Mouse (Mus musculus): ENCODE measurements around the gene Pibf1.

DNA sequence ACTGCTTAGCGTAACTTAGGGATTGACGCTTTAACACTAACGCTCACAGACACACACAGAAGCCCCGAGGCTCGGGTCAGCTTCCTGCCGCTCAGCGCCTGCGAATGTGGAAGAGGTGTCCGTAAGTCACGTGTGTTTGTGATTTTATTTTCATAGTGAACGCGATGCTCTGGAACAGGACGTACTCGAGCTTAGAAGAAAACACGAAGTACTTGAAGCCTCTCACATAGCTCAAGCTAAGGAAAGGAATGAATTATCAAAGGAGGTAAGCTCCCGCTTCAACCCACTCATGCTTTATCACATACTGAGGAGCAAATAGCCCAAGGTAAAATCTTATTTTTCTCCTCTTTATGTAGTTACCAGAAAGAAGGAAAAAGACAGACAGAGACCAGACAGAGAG lies 37.1 kb downstream of the Pibf1 start:
- TF ChIP-seq CTCF (IDR thresholded peaks at IDR 0.05; ENCODE audit: control insufficient read depth, insufficient read depth, insufficient read length) = no peak
- TF ChIP-seq MAX (IDR thresholded peaks at IDR 0.05) = no peak
- TF ChIP-seq MYOG (IDR thresholded peaks at IDR 0.05; ENCODE audit: control insufficient read depth, extremely low read depth, insufficient read length) = no peak
- no peak for TF ChIP-seq USF1 (IDR thresholded peaks at IDR 0.05; ENCODE audit: low read depth)
- no peak for TF ChIP-seq FOSL1 (IDR thresholded peaks at IDR 0.05; ENCODE audit: insufficient read depth, low read length, poor library complexity, severe bottlenecking)
- TF ChIP-seq CEBPB (IDR thresholded peaks at IDR 0.05; ENCODE audit: low read depth) = no peak
